Mouse (Mus musculus): Measurements from ENCODE around the gene 1700028P14Rik.

DNA sequence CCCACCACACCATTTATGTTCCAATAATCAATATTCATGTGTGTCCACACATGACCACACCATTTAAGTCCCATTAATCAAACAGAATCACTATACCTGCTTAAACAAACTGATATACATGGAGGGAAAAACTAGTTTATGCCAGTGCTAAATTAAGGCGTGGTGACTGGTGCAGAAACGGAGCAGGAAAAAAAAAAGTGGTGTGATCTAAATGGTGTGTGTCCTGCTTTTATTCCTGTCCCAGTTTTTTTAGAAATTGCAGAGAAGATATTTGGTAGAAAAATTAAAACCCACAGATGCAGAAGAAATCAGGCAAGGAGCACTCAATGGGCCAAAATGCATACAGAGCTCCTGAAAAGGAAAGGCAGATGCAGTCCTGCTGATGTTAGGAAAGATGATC is 44.7 kb downstream of the 1700028P14Rik start:
- TF ChIP-seq CTCF (IDR thresholded peaks at IDR 0.05; ENCODE audit: borderline replicate concordance, control insufficient read depth, extremely low read depth, insufficient read depth, low read length, poor library complexity) (no peak), POLR2A (IDR thresholded peaks at IDR 0.05; ENCODE audit: control insufficient read depth, extremely low read depth, insufficient read depth, low read length, poor library complexity) (no peak)

All from thymus, adult 2 months (tissue).